Mouse (Mus musculus): ENCODE data around the gene Pstpip1. TPM values are rescaled to one million over a fixed set of nuclear protein-coding genes. Genes with fewer than 3 reads are reported as not detected.

The Pstpip1 gene
- total RNA-seq, 2 experiments from 2014 or later: 1.0 to 1.2 TPM

- intact Hi-C loops (cut with DNase I): loop anchor here (1.0 kb wide), 1 partner anchor 10 kb away; no protein-coding TSS in a partner anchor
- no peak for DNase-seq
These were observed 54.7 kb downstream of the Pstpip1 start for GRCm38 (mm10) chr9:56144366-56145003.

GRCm38 (mm10) chr9:56146326-56146923, 56.7 kb downstream of the Pstpip1 start:
- intact Hi-C loops (cut with DNase I): no loop called here
- DNase-seq: no peak

GRCm38 (mm10) chr9:56151745-56152481, 62.2 kb downstream of the Pstpip1 start:
- DNase-seq: peak; percentile 17
- intact Hi-C loops (cut with DNase I): no loop called here

- DNase-seq: no peak
- intact Hi-C loops (cut with DNase I): no loop called here
These were observed 62.8 kb downstream of the Pstpip1 start for GRCm38 (mm10) chr9:56152482-56153007.

GRCm38 (mm10) chr9:56154572-56154971, 64.8 kb downstream of the Pstpip1 start:
- no peak for DNase-seq
- intact Hi-C loops (cut with DNase I): no loop called here

GRCm38 (mm10) chr9:56158077-56158476, 68.3 kb downstream of the Pstpip1 start:
- DNase-seq: no peak
- intact Hi-C loops (cut with DNase I): no loop called here

- intact Hi-C loops (cut with DNase I): no loop called here
- no peak for DNase-seq
These were observed 69.7 kb downstream of the Pstpip1 start for GRCm38 (mm10) chr9:56159456-56159855.

- peak; percentile 94 for DNase-seq
- intact Hi-C loops (cut with DNase I): no loop called here
These were observed 70.8 kb downstream of the Pstpip1 start for GRCm38 (mm10) chr9:56160341-56161141.

- no peak for DNase-seq
- intact Hi-C loops (cut with DNase I): no loop called here
These were observed 75.6 kb downstream of the Pstpip1 start, which contains the start of gene Tspan3 for GRCm38 (mm10) chr9:56165377-56165776. Gene Tspan3, minus strand, starts transcription at chr9:56165477.

- intact Hi-C loops (cut with DNase I): no loop called here
- DNase-seq: no peak
These were observed 76.4 kb downstream of the Pstpip1 start for GRCm38 (mm10) chr9:56166161-56166560.

GRCm38 (mm10) chr9:56167690-56168089, 77.9 kb downstream of the Pstpip1 start:
- intact Hi-C loops (cut with DNase I): no loop called here
- no peak for DNase-seq

GRCm38 (mm10) chr9:56175316-56175715, 85.6 kb downstream of the Pstpip1 start:
- intact Hi-C loops (cut with DNase I): no loop called here
- DNase-seq: no peak

GRCm38 (mm10) chr9:56177354-56177753, 87.6 kb downstream of the Pstpip1 start:
- DNase-seq: no peak
- intact Hi-C loops (cut with DNase I): no loop called here

Other genes with a start within 250 kb of the Pstpip1 start
- 10 to 100 TPM; 70.0 to 70.1 TPM for gene Scaper, start 151.8 kb upstream of the Pstpip1 start, total RNA-seq (2021)
- gene 4930563M21Rik, start 79.4 kb upstream of the Pstpip1 start, total RNA-seq (2021): not detected
- 100 to 1,000 TPM in 1 of 2 experiments, 10 to 100 TPM in 1; 94.0 to 102 TPM for gene Rcn2, start 48.1 kb upstream of the Pstpip1 start, total RNA-seq (2021)
- 100 to 1,000 TPM; 238 to 243 TPM for gene Tspan3, start 75.5 kb downstream of the Pstpip1 start, total RNA-seq (2021)